Mouse (Mus musculus): Measurements from ENCODE around the gene Thoc2.
"Not testable (repeated sequence)": the region's sequence is repeated elsewhere in the genome, so short reads cannot be mapped to it uniquely, and the experiment has no call there.

DNA sequence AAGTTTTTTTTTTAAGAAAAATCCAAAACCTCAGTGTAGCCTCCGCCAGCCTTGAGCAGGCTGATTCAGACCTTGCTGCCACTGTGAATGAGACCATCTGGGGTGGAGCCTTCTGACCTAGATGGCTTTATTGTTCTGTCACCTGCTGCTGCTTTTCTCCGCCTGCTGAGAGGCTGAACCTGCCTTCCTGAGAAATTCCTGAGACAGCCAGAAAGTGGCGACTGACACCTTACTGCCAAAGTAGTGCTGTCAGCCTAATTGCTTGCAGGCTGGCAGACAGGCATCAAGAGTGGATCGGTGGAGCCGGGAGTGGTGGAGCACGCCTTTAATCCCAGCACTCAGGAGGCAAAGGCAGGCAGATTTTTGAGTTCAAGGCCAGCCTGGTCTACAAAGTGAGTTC lies 11.3 kb upstream of the Thoc2 start:
- TF ChIP-seq GATA1 (IDR thresholded peaks at IDR 0.05; ENCODE audit: borderline replicate concordance, low read length); FLI1 (IDR thresholded peaks at IDR 0.05; ENCODE audit: low read length): not testable (repeated sequence)
